Mouse (Mus musculus) T-helper 2 cell (primary cell): Measurements from ENCODE around the gene Klrb1b.

ENCODE experiments used
- in situ Hi-C: fragments of 300-600 bp; cut with MboI, MseI; formaldehyde crosslinking; loops from one replicate; pipeline ENCODE4 v1.15.1; 2025; ENCODE audit warnings: high pct_unique_total_duplicates

Gene Klrb1b

DNA sequence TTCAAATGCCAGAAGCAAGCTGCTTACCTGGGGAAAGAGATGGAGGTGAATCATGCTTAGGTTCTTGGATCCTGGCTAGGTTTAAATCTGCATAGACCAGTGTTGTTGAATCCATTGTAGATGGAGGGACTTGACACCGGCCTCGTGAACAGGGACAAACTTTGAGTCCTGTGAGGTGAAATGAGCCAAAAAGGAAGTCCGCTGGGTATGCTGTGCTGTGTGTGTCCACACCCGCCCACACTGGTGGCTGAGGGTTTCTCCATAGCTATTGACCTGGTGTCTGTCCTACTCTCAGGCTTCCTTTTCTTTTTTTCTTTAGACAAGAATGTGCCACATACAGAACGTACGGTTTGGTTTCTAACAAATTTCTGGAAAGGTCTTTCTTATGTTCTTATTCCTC, at the start of gene Klrb1b, which contains the start of gene Gm44511:
Klrb1b (minus strand) TSS at position 200 of the 400 bp plus-strand sequence.
Gm44511 (minus strand) TSS at position 184 of the 400 bp plus-strand sequence.
- in situ Hi-C loops, result no loop called here

GRCm38 (mm10) chr6:128871910-128872610, 45.9 kb upstream of the Klrb1b start:
- in situ Hi-C loops, result loop anchor here (25.0 kb wide), 2 partner anchors 115 to 490 kb away; no protein-coding TSS in a partner anchor

DNA sequence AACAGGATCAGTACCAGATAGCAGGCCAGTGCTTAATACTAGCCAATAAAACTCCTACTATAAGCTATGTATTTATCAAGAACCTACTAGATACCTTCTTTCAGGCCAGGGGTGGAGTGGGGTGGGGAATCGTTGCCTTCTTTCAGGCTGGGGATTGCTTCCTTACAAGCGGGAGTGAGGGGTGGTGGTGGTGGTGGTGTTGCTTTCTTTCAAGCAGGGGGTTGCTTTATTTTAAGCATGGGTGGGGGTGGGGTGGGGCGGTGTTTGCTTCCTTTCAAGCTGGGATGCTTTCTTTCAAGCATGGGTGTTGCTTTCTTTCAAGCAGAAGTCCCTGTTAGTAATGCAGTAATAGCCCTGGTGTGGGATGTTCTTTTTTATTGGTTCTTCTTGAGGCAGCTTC, 42.7 kb upstream of the Klrb1b start:
- in situ Hi-C loops, result loop anchor here (25.0 kb wide), 2 partner anchors 118 to 493 kb away; no protein-coding TSS in a partner anchor

- in situ Hi-C loops, result loop anchor here (10.0 to 25.0 kb wide), 3 partner anchors 129 to 504 kb away; no protein-coding TSS in a partner anchor
Measured at GRCm38 (mm10) chr6:128857976-128858375, 31.8 kb upstream of the Klrb1b start.

DNA sequence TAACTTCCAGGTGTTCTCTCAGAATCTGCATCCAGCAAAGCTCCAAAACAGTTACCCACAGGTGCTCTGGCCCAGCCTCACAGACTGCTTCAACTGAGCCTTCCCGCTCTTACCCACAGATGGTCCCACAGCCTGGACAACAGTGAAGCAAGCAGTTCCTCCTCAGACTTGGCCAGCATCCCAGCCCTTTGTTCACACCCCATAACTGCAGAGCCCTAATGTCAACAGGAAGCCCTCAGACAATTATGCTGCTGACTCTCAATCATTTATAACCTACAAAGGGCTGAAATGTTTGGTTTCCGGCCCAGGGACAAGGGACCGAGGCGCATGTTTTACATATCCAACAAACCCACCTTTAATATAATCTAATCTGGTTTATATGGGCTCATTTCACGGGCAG, 30.1 kb upstream of the Klrb1b start:
- in situ Hi-C loops, result loop anchor here (10.0 to 25.0 kb wide), 3 partner anchors 131 to 506 kb away; no protein-coding TSS in a partner anchor

- in situ Hi-C loops, result loop anchor here (10.0 to 25.0 kb wide), 3 partner anchors 132 to 507 kb away; no protein-coding TSS in a partner anchor
Measured at GRCm38 (mm10) chr6:128855477-128855876, 29.3 kb upstream of the Klrb1b start.

DNA sequence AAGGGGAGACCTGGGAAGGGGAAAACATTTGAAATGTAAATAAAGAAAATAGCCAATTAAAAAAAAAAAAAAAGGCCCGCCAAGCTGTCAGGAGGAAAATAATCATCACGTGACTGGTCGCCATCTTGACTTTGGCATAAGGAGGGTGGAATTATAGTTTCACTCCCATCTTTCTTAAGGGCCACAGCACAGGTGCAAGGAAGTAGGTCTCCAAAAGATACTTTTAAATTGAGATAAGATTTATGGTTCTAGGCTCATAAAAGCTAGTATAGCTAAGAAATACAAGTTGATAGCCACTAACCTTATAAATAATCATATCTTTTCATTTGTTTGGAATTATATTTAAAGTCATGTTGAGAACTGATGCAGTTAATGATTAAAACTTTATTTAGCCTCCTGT, 28.8 kb upstream of the Klrb1b start:
- in situ Hi-C loops, result loop anchor here (5.0 to 25.0 kb wide), 5 partner anchors 132 to 507 kb away; no protein-coding TSS in a partner anchor

- in situ Hi-C loops, result loop anchor here (5.0 to 25.0 kb wide), 5 partner anchors 133 to 508 kb away; no protein-coding TSS in a partner anchor
Measured at GRCm38 (mm10) chr6:128854024-128854820, 28.1 kb upstream of the Klrb1b start.

GRCm38 (mm10) chr6:128852766-128853165, 26.6 kb upstream of the Klrb1b start:
- in situ Hi-C loops, result loop anchor here (5.0 to 25.0 kb wide), 5 partner anchors 135 to 510 kb away; no protein-coding TSS in a partner anchor

GRCm38 (mm10) chr6:128851151-128851550, 25.0 kb upstream of the Klrb1b start:
- in situ Hi-C loops, result loop anchor here (5.0 to 25.0 kb wide), 5 partner anchors 136 to 511 kb away; no protein-coding TSS in a partner anchor

DNA sequence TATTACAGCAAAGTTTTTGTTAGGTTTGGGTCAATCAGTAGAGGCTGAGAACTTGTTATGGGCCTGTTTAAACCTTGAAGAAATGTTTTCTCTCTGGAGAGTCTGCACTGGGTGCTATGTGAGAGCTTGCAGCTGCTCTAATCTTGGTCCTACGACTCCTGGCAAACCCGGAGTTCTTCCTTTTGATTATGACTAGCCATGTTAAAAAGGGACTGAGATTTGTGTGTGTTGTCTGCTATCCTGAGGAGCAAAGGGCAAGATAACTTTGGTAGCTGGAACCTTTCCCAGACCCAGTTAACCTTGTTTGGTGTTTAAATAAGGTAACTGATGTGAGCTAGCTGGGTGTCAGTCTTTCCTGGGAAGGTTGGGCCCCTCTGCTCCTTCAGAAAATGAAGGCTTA, 24.5 kb upstream of the Klrb1b start:
- in situ Hi-C loops, result loop anchor here (5.0 to 25.0 kb wide), 5 partner anchors 137 to 512 kb away; no protein-coding TSS in a partner anchor

DNA sequence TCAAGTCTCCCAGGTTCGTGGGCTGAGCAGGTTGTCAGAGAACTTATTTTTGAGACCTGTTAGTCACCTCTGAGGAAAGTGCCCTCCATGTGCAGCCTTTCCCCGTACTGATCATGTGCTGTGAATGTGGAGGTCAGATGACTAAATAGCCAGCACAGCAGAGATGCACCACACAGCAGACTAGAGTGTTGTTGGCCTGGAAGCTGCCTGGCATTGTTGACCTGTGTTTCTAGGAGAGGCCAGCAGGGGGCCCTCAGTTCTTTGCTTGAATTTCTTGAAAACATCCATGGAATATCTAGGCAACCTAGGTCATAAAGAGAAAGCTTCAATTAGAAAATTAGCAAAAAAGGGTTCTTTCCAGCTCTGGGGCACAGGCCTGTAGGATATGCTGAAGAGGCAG, 23.8 kb upstream of the Klrb1b start:
- in situ Hi-C loops, result loop anchor here (5.0 to 25.0 kb wide), 5 partner anchors 137 to 512 kb away; no protein-coding TSS in a partner anchor

DNA sequence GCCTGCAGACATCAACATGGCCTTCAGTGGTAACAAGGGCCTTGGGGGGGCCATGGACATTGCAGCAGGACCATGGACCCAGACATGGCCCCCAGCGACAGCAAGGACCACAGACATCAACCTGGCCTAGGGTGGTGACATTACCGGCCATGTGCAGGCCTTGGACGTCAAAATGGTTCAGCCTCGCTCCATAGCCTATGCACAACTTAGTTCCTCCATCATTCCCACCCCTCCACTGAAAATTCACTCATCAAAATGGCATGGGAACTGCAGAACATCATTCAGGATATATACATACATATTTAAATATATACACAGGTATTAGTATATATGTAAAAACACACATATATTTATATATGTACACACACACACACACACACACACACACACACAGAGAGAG, 21.3 kb upstream of the Klrb1b start:
- in situ Hi-C loops, result no loop called here

GRCm38 (mm10) chr6:128845998-128846542, 19.9 kb upstream of the Klrb1b start:
- in situ Hi-C loops, result no loop called here

- in situ Hi-C loops, result no loop called here
Measured at GRCm38 (mm10) chr6:128845319-128845979, 19.3 kb upstream of the Klrb1b start.

- in situ Hi-C loops, result loop anchor here (5.0 kb wide), 2 partner anchors 47 to 82 kb away; no protein-coding TSS in a partner anchor
Measured at GRCm38 (mm10) chr6:128844586-128845080, 18.5 kb upstream of the Klrb1b start.

GRCm38 (mm10) chr6:128844131-128844530, 18.0 kb upstream of the Klrb1b start:
- in situ Hi-C loops, result loop anchor here (5.0 kb wide), 2 partner anchors 47 to 82 kb away; no protein-coding TSS in a partner anchor

GRCm38 (mm10) chr6:128843479-128843992, 17.4 kb upstream of the Klrb1b start:
- in situ Hi-C loops, result loop anchor here (5.0 kb wide), 2 partner anchors 46 to 81 kb away; no protein-coding TSS in a partner anchor

- in situ Hi-C loops, result loop anchor here (5.0 kb wide), 2 partner anchors 46 to 81 kb away; no protein-coding TSS in a partner anchor
Measured at GRCm38 (mm10) chr6:128842945-128843478, 16.9 kb upstream of the Klrb1b start.
